Mouse (Mus musculus): ENCODE data around the gene Cd28.

DNA sequence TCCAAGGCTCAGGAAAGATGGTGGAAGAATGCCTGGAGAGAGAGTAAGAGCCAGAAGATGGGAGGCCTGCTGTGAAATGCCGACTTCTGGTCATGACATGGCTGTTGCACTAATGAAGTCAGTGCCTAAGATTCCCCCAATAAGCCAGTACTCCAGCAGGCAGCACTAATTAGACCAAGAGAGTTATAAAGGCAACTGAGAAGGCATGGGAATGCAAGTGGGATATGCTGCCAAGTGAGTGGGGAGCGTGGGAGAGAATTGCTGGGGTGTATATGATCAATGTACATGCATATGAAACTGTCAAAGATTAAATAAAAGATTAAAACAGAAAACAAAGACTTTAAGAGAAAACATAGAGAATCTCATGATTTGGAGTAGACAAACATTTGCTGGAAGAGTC is 103.4 kb downstream of the Cd28 start:
- TF ChIP-seq CTCF (conservative IDR thresholded peaks at IDR 0.05 in 1 of 2, IDR thresholded peaks at IDR 0.05 in 1 of 2; ENCODE audit: low read depth in 2 of 2, low read length in 2 of 2) (no peak), MAZ (IDR thresholded peaks at IDR 0.05; ENCODE audit: low read depth, low read length) (no peak), POLR2AphosphoS2 (IDR thresholded peaks at IDR 0.05; ENCODE audit: low read depth, low read length) (no peak), RCOR1 (conservative IDR thresholded peaks at IDR 0.05; ENCODE audit: low read depth, low read length) (no peak), POLR2A (IDR thresholded peaks at IDR 0.05; ENCODE audit: low read depth, low read length) (no peak), ZC3H11A (IDR thresholded peaks at IDR 0.05; ENCODE audit: low read depth, low read length) (no peak), KAT2A (IDR thresholded peaks at IDR 0.05; ENCODE audit: insufficient replicate concordance, low read length) (no peak), TBP (conservative IDR thresholded peaks at IDR 0.05; ENCODE audit: low read depth, low read length) (no peak), PAX5 (IDR thresholded peaks at IDR 0.05; ENCODE audit: low read length) (no peak), UBTF (IDR thresholded peaks at IDR 0.05; ENCODE audit: low read depth, low read length) (no peak)
